Comparison of ENCODE assay signal across 9 mouse cellular contexts in the genomic region with DNA sequence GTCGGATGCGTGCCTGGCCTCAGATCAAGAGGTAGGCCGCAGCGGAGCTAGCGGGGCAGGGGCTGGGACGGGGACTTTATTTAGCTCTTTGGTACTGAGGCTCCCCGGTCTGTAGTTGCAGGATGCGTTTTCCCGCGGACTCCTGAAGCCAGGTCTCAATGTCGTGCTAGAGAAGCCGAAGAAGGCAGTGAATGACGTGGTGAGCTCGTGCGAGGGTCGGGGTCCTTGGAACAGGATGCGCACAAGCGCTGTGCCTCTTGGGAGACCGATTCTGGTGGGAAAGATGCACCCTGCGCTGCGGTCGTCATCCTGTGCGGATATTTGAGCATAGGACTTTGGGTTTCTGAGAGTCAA. TPM values are rescaled to one million over a fixed set of nuclear protein-coding genes. Genes with fewer than 3 reads are reported as not detected.
DNase-seq lines count a peak whose midpoint lies in the region; ATAC-seq and TF ChIP-seq lines count a peak whose summit lies in the region.
"Had no signal": no experiment of that assay in that cellular context is flagged by ENCODE, and none has a peak within 500 bp of the region (broad histone marks: within the 10 kb centered on the region; RNA-seq: fewer than 3 reads in every experiment).

No protein-coding gene starts in this region.

- peaks cover 11% of the 10 kb centered on the region for H3K4me1 ChIP-seq in heart, embryonic 13.5 days
- peaks cover 12% of the 10 kb centered on the region for H3K4me1 ChIP-seq in forebrain, embryonic 15.5 days
- H3K4me1 ChIP-seq in liver, postnatal 0 days (ENCODE audit: insufficient read depth) = peaks cover 9% of the 10 kb centered on the region

- ATAC-seq in heart, embryonic 13.5 days (ENCODE audit: extremely low read depth, insufficient number of reproducible peaks, low FRiP score, low TSS enrichment) = no peak
- ATAC-seq in forebrain, embryonic 15.5 days (replicated peaks) = no peak; the same call in 1 of the 2 replicates
- ATAC-seq in liver, postnatal 0 days = peak; percentile 14; the same call in 1 of the 2 replicates

- 1% methylated on average over 23 of the region's 23 CpGs for WGBS in heart, embryonic 13.5 days
- WGBS in forebrain, embryonic 15.5 days = under 1% methylated on average over 23 of the region's 23 CpGs
- 0% methylated on average over 23 of the region's 23 CpGs for WGBS in liver, postnatal 0 days (ENCODE audit: insufficient replicate concordance)

- H3K9ac ChIP-seq in heart, embryonic 13.5 days = peak overlapping the region; percentile 88
- H3K9ac ChIP-seq in forebrain, embryonic 15.5 days (replicated peaks) = peak overlapping the region; percentile 62
- H3K9ac ChIP-seq in liver, postnatal 0 days (replicated peaks) = peak overlapping the region; percentile 64

- TF ChIP-seq CTCF in liver, postnatal 0 days (IDR thresholded peaks at IDR 0.05; ENCODE audit: low read depth) = no peak

- 0 out of 2 replicates have a peak overlapping the region, but pooled peaks have one; percentile 10 for H3K27ac ChIP-seq in heart, embryonic 13.5 days (replicated peaks)
- H3K27ac ChIP-seq in forebrain, embryonic 15.5 days (replicated peaks) = peak overlapping the region; percentile 48; the same call in 1 of the 2 replicates
- no peak overlapping the region; the same call in 1 of the 2 replicates for H3K27ac ChIP-seq in liver, postnatal 0 days (ENCODE audit: low read depth)

- no peaks in the 10 kb centered on the region for H3K27me3 ChIP-seq in heart, embryonic 13.5 days (replicated peaks)
- no peaks in the 10 kb centered on the region for H3K27me3 ChIP-seq in forebrain, embryonic 15.5 days
- no peaks in the 10 kb centered on the region for H3K27me3 ChIP-seq in liver, postnatal 0 days (ENCODE audit: insufficient read depth, low read length)

- H3K4me3 ChIP-seq in heart, embryonic 13.5 days = peak overlapping the region; percentile 76
- peak overlapping the region; percentile 81 for H3K4me3 ChIP-seq in forebrain, embryonic 15.5 days
- H3K4me3 ChIP-seq in liver, postnatal 0 days (ENCODE audit: low read depth, low read length) = peak overlapping the region; percentile 77

- TF ChIP-seq EP300 in liver, postnatal 0 days (IDR thresholded peaks at IDR 0.05; ENCODE audit: low read depth) = no peak

- H3K36me3 ChIP-seq in heart, embryonic 13.5 days = peaks cover 33% of the 10 kb centered on the region
- peaks cover 28% of the 10 kb centered on the region for H3K36me3 ChIP-seq in forebrain, embryonic 15.5 days
- peaks cover 26% of the 10 kb centered on the region for H3K36me3 ChIP-seq in liver, postnatal 0 days (replicated peaks; ENCODE audit: insufficient read depth, low read length)

- H3K4me2 ChIP-seq in heart, embryonic 13.5 days = peak overlapping the region; percentile 98
- H3K4me2 ChIP-seq in forebrain, embryonic 15.5 days (replicated peaks) = peak overlapping the region; percentile 97
- peak overlapping the region; percentile 83 for H3K4me2 ChIP-seq in liver, postnatal 0 days (ENCODE audit: low read depth, low read length)

- no peak for DNase-seq in heart, adult 18-20 months
- peak; percentile 27 for DNase-seq in ES-CJ7 (ENCODE audit: low read depth, low spot score)
- no peak for DNase-seq in liver, postnatal 0 days
- DNase-seq in urinary bladder, adult 18-20 months (ENCODE audit: low spot score in 2 of 2) = no peak
- DNase-seq in urinary bladder, postnatal 10 days (ENCODE audit: low spot score) = no peak
- DNase-seq in adrenal gland, postnatal 4 days (ENCODE audit: low spot score in 2 of 2) = no peak

- peaks cover 8% of the 10 kb centered on the region; the same call in 1 of the 2 replicates for H3K9me3 ChIP-seq in heart, embryonic 13.5 days
- H3K9me3 ChIP-seq in forebrain, embryonic 15.5 days = no peaks in the 10 kb centered on the region
- H3K9me3 ChIP-seq in liver, postnatal 0 days (ENCODE audit: low read length) = no peaks in the 10 kb centered on the region

RNA-seq across cellular contexts. Expression of a gene that starts 0.3 kb away (rescaled TPM):
- polyA plus RNA-seq in heart, embryonic 13.5 days (2015; fragmentation: Nextera tagmentation; extraction: Ambion mirVana) = 76.0 and 78.9 TPM in 2 replicates
- 10 to 100 TPM; 37.0 to 39.2 TPM for total RNA-seq in heart, adult 18-20 months (2021)
- polyA plus RNA-seq in forebrain, embryonic 15.5 days (2015; fragmentation: Nextera tagmentation; extraction: Ambion mirVana) = 140 and 150 TPM in 2 replicates
- 61.0 and 62.0 TPM in 2 replicates for polyA plus RNA-seq in liver, postnatal 0 days (2015; fragmentation: Nextera tagmentation; extraction: Ambion mirVana)
- total RNA-seq in adrenal gland, postnatal 4 days (2021) = 10 to 100 TPM; 72.5 to 84.1 TPM

RNA-seq across cellular contexts. Expression of a gene that starts 0.4 kb away (rescaled TPM):
- polyA plus RNA-seq in heart, embryonic 13.5 days (2015; fragmentation: Nextera tagmentation; extraction: Ambion mirVana) = 0.31 and 0.53 TPM in 2 replicates
- total RNA-seq in heart, adult 18-20 months (2021) = under 1 TPM in 1 of 2 experiments, not detected in 1; 0.15 TPM
- polyA plus RNA-seq in forebrain, embryonic 15.5 days (2015; fragmentation: Nextera tagmentation; extraction: Ambion mirVana) = 0.52 and 0.73 TPM in 2 replicates
- 0.36 and 0.42 TPM in 2 replicates for polyA plus RNA-seq in liver, postnatal 0 days (2015; fragmentation: Nextera tagmentation; extraction: Ambion mirVana)
- total RNA-seq in adrenal gland, postnatal 4 days (2021) = under 1 TPM; 0.08 to 0.11 TPM

RNA-seq across cellular contexts. Expression of a gene that starts 37.8 kb away (rescaled TPM):
- not detected in 2 replicates for polyA plus RNA-seq in heart, embryonic 13.5 days (2015; fragmentation: Nextera tagmentation; extraction: Ambion mirVana)
- total RNA-seq in heart, adult 18-20 months (2021) = not detected
- polyA plus RNA-seq in forebrain, embryonic 15.5 days (2015; fragmentation: Nextera tagmentation; extraction: Ambion mirVana) = not detected in 2 replicates
- polyA plus RNA-seq in liver, postnatal 0 days (2015; fragmentation: Nextera tagmentation; extraction: Ambion mirVana) = not detected in 2 replicates
- not detected for total RNA-seq in adrenal gland, postnatal 4 days (2021)
- total RNA-seq: left cerebral cortex, adult 8-10 months had no signal
